Mouse (Mus musculus) limb, embryonic 11.5 days (tissue): Measurements from ENCODE around the gene Mgat4c. TPM values are rescaled to one million over a fixed set of nuclear protein-coding genes. Genes with fewer than 3 reads are reported as not detected.

Experiments
- microRNA-seq: library from miRNA; unstranded; fragments of <30 nt; microRNA quantifications from one replicate; pipeline ENCODE4, GENCODE M21; 2016
- polyA plus RNA-seq: library from polyadenylated mRNA; unstranded; fragments of >200 nt; fragmentation: Nextera tagmentation; extraction: Ambion mirVana; gene quantifications from 2 replicates; pipeline ENCODE4 v1.2.1, GENCODE M21; 2014

Gene Mgat4c
- polyA plus RNA-seq, 1 experiment from 2014 or later, result 0.45 TPM

Small RNA genes within 50 kb of the gene (microRNA-seq; reads per million reads assigned to microRNA genes)
- not detected for gene Mir3059
